Mouse (Mus musculus) cerebellum, adult 9-11 months (tissue): Measurements from ENCODE around the gene Eef1akmt1.
A peak's percentile ranks its signal among the peaks of the same experiment; 100 is the strongest.

Experiments
- DNase-seq: peaks from one replicate; pipeline ENCODE4 v3.0.0; 2022

Gene Eef1akmt1

GRCm38 (mm10) chr14:57546131-57546530 is 25.3 kb downstream of the Eef1akmt1 start:
- DNase-seq = no peak

GRCm38 (mm10) chr14:57545526-57545925 is 25.9 kb downstream of the Eef1akmt1 start:
- DNase-seq = no peak

- DNase-seq = no peak
These were observed 27.9 kb downstream of the Eef1akmt1 start for GRCm38 (mm10) chr14:57543420-57544039.

GRCm38 (mm10) chr14:57542231-57542630 is 29.2 kb downstream of the Eef1akmt1 start:
- no peak for DNase-seq

- DNase-seq = peak; percentile 63
These were observed 30.7 kb downstream of the Eef1akmt1 start for GRCm38 (mm10) chr14:57540683-57541082.

GRCm38 (mm10) chr14:57537261-57538015 is 34.0 kb downstream of the Eef1akmt1 start:
- peak; percentile 48 for DNase-seq

GRCm38 (mm10) chr14:57536820-57537219 is 34.6 kb downstream of the Eef1akmt1 start:
- DNase-seq = no peak

GRCm38 (mm10) chr14:57535646-57536045 is 35.8 kb downstream of the Eef1akmt1 start:
- peak; percentile 56 for DNase-seq

GRCm38 (mm10) chr14:57534961-57535360 is 36.5 kb downstream of the Eef1akmt1 start:
- DNase-seq = peak; percentile 70

- no peak for DNase-seq
These were observed 37.1 kb downstream of the Eef1akmt1 start for GRCm38 (mm10) chr14:57534346-57534745.

- no peak for DNase-seq
These were observed 37.6 kb downstream of the Eef1akmt1 start for GRCm38 (mm10) chr14:57533841-57534240.

- peak; percentile 52 for DNase-seq
These were observed 38.2 kb downstream of the Eef1akmt1 start for GRCm38 (mm10) chr14:57533214-57533613.

- DNase-seq = no peak
These were observed 38.8 kb downstream of the Eef1akmt1 start for GRCm38 (mm10) chr14:57532577-57532976.

- no peak for DNase-seq
These were observed 41.5 kb downstream of the Eef1akmt1 start for GRCm38 (mm10) chr14:57529786-57530515.

- DNase-seq = no peak
These were observed 42.2 kb downstream of the Eef1akmt1 start for GRCm38 (mm10) chr14:57529086-57529785.

- DNase-seq = peak; percentile 54
These were observed 43.8 kb downstream of the Eef1akmt1 start for GRCm38 (mm10) chr14:57527598-57527997.

- DNase-seq = no peak
These were observed 44.3 kb downstream of the Eef1akmt1 start for GRCm38 (mm10) chr14:57527122-57527521.

- DNase-seq = peak; percentile 69
These were observed 45.3 kb downstream of the Eef1akmt1 start for GRCm38 (mm10) chr14:57526050-57526623.

GRCm38 (mm10) chr14:57525388-57526049 is 45.9 kb downstream of the Eef1akmt1 start:
- DNase-seq = peak; percentile 94

GRCm38 (mm10) chr14:57524671-57525387 is 46.6 kb downstream of the Eef1akmt1 start, which contains the start of gene Il17d:
Gene Il17d, plus strand, starts transcription at chr14:57524777.
- peak; percentile 78 for DNase-seq

GRCm38 (mm10) chr14:57523762-57524161 is 47.6 kb downstream of the Eef1akmt1 start:
- no peak for DNase-seq
